Mouse (Mus musculus) embryonic facial prominence, embryonic 15.5 days (tissue): ENCODE data around the gene Ccdc85b. TPM values are rescaled to one million over a fixed set of nuclear protein-coding genes. Genes with fewer than 3 reads are reported as not detected.
"Not testable (repeated sequence)": the region's sequence is repeated elsewhere in the genome, so short reads cannot be mapped to it uniquely, and the experiment has no call there.

Experiments used
- ATAC-seq: fragments of 200-750 bp; cut with Nextera tagmentation; 2 replicates; pipeline ENCODE4 v1.8.0; 2017; ENCODE audit warnings: low read depth, moderate TSS enrichment; ENCODE audit not compliant: insufficient number of reproducible peaks, low FRiP score, low TSS enrichment
- H3K27ac ChIP-seq: fragments of 300-500 bp; sonication (generic); replicated peaks from 2 replicates; pipeline ENCODE4 v1.5.1; 2015; ENCODE audit warnings: mild to moderate bottlenecking, inconsistent platforms
- H3K27me3 ChIP-seq: fragments of 300-500 bp; sonication (generic); 2 replicates; pipeline ENCODE4 v1.6.1; 2015; ENCODE audit warnings: inconsistent platforms
- H3K36me3 ChIP-seq: fragments of 300-500 bp; sonication (generic); 2 replicates; pipeline ENCODE4 v1.6.1; 2015; ENCODE audit warnings: mild to moderate bottlenecking, inconsistent platforms
- H3K4me1 ChIP-seq: fragments of 300-500 bp; sonication (generic); 2 replicates; pipeline ENCODE4 v1.6.1; 2015; ENCODE audit warnings: inconsistent platforms
- H3K4me2 ChIP-seq: fragments of 300-500 bp; sonication (generic); replicated peaks from 2 replicates; pipeline ENCODE4 v1.6.1; 2015; ENCODE audit warnings: mild to moderate bottlenecking, inconsistent platforms
- H3K4me3 ChIP-seq: fragments of 300-500 bp; sonication (generic); replicated peaks from 2 replicates; pipeline ENCODE4 v1.5.1; 2015; ENCODE audit warnings: mild to moderate bottlenecking, inconsistent platforms
- H3K9ac ChIP-seq: fragments of 300-500 bp; sonication (generic); 2 replicates; pipeline ENCODE4 v1.6.1; 2015; ENCODE audit warnings: inconsistent platforms
- H3K9me3 ChIP-seq: fragments of 300-500 bp; sonication (generic); replicated peaks from 2 replicates; pipeline ENCODE4 v1.6.1; 2016; ENCODE audit warnings: inconsistent platforms
- WGBS: fragments of 180-500 bp; shearing (Covaris S2); methylation state at CpG from one replicate; pipeline ENCODE4 v1.1.7; 2015; 5-methylcytosine and 5-hydroxymethylcytosine counted together
- polyA plus RNA-seq: library from polyadenylated mRNA; unstranded; fragments of >200 nt; fragmentation: Nextera tagmentation; extraction: Ambion mirVana; gene quantifications from 2 replicates; pipeline ENCODE4 v1.2.1, GENCODE M21; 2015

Gene Ccdc85b
- polyA plus RNA-seq, result 8.0 and 8.9 TPM in 2 replicates

DNA sequence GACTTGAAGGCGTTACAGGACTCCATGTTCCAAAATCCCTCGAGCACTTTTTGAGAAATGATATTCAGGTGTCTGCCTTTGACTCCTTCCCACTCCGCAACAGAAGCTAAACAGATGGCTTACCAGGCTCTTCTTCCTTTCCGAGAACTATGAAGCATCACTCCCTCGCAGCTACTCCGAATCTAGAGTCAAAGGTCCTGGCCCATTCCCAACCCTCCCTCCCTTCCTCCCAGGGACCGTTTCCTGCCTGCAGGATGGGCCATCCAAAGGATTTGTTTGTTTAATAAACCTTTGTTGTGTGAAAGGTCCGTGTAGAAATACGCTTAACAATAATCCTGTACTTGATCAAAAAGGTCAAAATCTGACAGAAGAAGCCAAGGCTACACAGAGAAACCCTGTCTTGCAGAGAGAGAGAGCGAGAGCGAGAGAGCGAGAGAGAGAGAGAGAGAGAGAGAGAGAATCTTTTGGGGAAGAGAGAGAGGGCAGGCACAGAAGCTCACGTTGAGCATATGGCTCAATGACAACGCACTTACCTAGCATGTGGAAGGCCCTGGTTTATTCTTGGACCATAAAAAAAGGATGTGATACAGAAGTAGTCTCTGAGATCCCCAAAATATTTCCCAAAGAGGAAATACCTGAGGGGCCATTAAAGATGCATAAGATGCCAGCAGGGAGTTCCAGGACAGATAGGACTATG is at the start of gene Ccdc85b:
Ccdc85b (minus strand) TSS at position 149 of the 697 bp plus-strand sequence.
- H3K9ac ChIP-seq, result peak within 1 kb of the TSS; percentile 74
- peak within 1 kb of the TSS; percentile 77 for H3K4me3 ChIP-seq
- WGBS, result 13% methylated on average over 14 of the region's 14 CpGs
- H3K4me1 ChIP-seq, result peaks cover 52% of the 10 kb centered on the region
- H3K27ac ChIP-seq, result peak within 1 kb of the TSS; percentile 92
- no peak for ATAC-seq
- peaks cover 22% of the 10 kb centered on the region for H3K36me3 ChIP-seq
- H3K9me3 ChIP-seq, result no peaks in the 10 kb centered on the region
- H3K27me3 ChIP-seq, result peaks cover 4% of the 10 kb centered on the region; the same call in 1 of the 2 replicates
- H3K4me2 ChIP-seq, result peak within 1 kb of the TSS; percentile 99

DNA sequence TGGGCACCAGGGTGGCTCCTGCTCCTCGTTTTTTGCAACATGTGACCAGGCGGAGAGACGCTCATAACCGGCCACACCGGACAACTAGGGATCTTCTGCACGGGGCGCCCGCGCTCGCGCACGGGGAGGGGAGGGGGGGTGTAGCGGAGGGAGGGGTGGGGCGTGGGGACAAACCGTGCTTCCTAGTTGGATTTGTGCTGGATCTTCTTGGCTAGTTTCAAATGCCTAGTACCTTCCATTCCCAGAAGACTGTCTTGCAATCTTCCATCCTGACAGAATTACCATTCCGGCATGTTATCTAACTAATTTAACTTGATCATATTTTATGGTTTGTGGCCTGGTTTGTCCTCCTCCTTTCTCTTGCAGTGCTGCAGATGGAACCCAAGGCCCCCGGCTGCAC is 46.0 kb upstream of the Ccdc85b start, which contains the start of gene 1700020D05Rik:
1700020D05Rik (minus strand) TSS at position 101 of the 400 bp plus-strand sequence.
- Histone ChIP-seq H3K27ac (no peak within 1 kb of the TSS), H3K9me3 (no peaks in the 10 kb centered on the region), H3K27me3 (no peaks in the 10 kb centered on the region), H3K9ac (no peak within 1 kb of the TSS), H3K4me2 (no peak within 1 kb of the TSS), H3K4me1 (no peaks in the 10 kb centered on the region), H3K36me3 (no peaks in the 10 kb centered on the region), H3K4me3 (no peak within 1 kb of the TSS)
- ATAC-seq, result no peak
- 44% methylated on average over 17 of the region's 17 CpGs for WGBS

DNA sequence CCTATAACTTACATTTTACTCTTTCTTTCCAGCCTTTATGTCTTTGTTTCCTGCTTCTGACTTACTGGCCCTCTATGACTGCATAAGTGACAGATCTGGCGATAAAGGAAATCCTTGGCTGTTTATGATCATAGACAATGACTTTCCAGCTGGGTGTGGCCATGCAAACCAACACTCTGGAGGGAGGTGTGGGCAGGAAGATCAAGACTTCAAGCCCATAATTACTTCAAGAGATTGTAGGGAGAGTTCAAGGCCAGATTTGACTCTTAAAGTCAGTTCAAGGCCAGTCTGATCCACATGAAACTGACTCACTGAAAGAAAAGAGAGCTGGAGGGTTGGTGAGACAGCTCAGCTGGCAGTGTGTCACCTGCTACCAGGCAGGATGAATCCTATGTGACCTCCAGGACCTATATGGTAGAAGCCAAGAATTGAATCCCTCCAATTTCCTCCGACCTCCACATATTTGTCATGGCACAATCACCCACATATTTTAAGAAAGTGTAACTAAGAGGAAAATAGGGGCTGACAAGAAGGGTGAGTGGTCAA is 42.7 kb upstream of the Ccdc85b start:
- ATAC-seq, result no peak
- 80% methylated on average over 2 of the region's 2 CpGs for WGBS

DNA sequence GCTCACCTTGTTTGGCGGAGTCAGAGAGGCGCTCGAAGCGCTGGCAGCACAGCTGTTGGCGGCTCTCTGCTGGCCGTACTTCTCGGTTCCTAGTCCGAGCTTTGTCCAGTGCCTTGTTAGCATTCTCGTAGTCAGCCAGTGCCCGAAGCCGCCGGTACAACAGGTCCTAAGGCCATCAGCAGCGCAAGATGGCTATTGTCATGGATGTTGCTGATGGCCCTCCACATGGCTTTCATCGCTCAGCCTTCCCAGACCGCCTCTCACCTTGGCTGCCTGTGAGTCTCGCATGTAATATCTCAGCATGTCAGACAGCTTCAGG is 38.3 kb upstream of the Ccdc85b start:
- Histone ChIP-seq H3K36me3 (peaks cover 49% of the 10 kb centered on the region), H3K27me3 (no peaks in the 10 kb centered on the region), H3K9me3 (no peaks in the 10 kb centered on the region), H3K4me3 (no peak overlapping the region), H3K4me2 (no peak overlapping the region), H3K9ac (no peak overlapping the region), H3K27ac (no peak overlapping the region), H3K4me1 (peaks cover 15% of the 10 kb centered on the region)
- 88% methylated on average over 16 of the region's 16 CpGs for WGBS
- no peak for ATAC-seq

More for the DNA sequence above, 42.7 kb upstream of the Ccdc85b start:
- H3K9me3 ChIP-seq, result no peaks in the 10 kb centered on the region
- no peak overlapping the region for H3K4me3 ChIP-seq
- H3K4me1 ChIP-seq, result no peaks in the 10 kb centered on the region
- H3K9ac ChIP-seq, result no peak overlapping the region
- no peak overlapping the region for H3K27ac ChIP-seq
- H3K27me3 ChIP-seq, result no peaks in the 10 kb centered on the region
- H3K4me2 ChIP-seq, result no peak overlapping the region
- H3K36me3 ChIP-seq, result peaks cover 24% of the 10 kb centered on the region

DNA sequence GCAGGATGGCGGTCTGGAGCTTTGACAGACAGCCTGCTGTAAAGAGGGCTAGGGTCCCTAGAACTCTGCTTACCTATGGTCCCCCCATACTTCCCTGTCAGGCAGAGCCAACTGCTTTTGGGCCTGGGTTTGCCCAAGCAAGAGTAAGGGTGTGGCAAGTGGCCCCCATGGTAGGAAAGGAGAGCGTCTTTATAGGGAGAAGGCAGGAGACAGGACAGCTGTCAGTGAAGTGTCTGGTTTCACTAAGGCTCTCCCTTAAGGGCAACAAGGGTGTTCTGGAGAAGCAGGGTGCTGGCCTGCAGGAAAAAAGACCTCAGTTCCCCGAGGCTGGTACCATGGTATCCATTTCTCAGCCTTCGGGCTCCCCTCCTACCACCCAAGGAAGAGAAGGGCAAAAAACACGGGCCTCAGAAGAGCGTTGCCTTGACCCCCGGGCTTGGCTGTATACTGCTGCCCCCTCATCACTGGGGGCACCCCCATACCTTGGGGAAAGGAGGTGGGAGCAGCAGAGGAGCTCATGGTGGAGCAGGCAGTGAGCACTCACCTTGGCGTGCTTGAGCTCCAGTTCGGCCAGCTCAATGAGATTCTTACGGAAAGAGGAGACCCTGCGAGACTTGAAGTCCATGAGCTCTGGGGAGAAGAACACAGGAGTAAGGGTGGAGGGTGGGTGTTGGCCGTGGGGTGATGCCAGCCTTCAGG is 37.8 kb upstream of the Ccdc85b start:
- Histone ChIP-seq H3K9me3 (no peaks in the 10 kb centered on the region), H3K27me3 (no peaks in the 10 kb centered on the region), H3K9ac (no peak overlapping the region), H3K27ac (no peak overlapping the region), H3K36me3 (peaks cover 49% of the 10 kb centered on the region), H3K4me1 (peaks cover 15% of the 10 kb centered on the region), H3K4me3 (no peak overlapping the region), H3K4me2 (no peak overlapping the region)
- WGBS, result 75% methylated on average over 12 of the region's 12 CpGs
- no peak for ATAC-seq

DNA sequence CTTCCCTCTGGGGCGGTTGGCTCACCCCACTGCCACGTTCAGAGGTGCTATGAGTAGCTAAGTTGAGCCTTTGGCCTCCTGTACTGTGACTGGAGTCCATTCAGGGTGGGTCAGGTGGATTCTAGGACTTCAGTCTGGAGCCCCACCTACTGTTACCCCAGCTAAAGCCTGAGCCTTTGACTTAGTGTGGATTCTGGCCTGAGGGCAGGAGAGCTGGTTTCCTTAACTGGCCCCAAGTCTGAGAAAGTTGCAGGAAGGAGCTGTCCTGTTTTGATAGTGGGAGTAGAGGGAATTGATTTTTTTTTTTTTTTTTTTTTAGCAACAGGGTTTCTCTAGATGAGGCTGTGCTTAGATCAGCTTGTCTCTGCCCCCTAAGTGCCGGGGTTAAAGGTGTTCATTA is 36.6 kb upstream of the Ccdc85b start:
- H3K4me2 ChIP-seq, result no peak overlapping the region
- H3K9ac ChIP-seq, result no peak overlapping the region
- peaks cover 49% of the 10 kb centered on the region for H3K36me3 ChIP-seq
- ATAC-seq, result no peak
- no peak overlapping the region for H3K27ac ChIP-seq
- H3K27me3 ChIP-seq, result no peaks in the 10 kb centered on the region
- WGBS, result 85% methylated on average over 3 of the region's 3 CpGs
- H3K4me3 ChIP-seq, result no peak overlapping the region
- no peaks in the 10 kb centered on the region for H3K9me3 ChIP-seq
- peaks cover 21% of the 10 kb centered on the region for H3K4me1 ChIP-seq

DNA sequence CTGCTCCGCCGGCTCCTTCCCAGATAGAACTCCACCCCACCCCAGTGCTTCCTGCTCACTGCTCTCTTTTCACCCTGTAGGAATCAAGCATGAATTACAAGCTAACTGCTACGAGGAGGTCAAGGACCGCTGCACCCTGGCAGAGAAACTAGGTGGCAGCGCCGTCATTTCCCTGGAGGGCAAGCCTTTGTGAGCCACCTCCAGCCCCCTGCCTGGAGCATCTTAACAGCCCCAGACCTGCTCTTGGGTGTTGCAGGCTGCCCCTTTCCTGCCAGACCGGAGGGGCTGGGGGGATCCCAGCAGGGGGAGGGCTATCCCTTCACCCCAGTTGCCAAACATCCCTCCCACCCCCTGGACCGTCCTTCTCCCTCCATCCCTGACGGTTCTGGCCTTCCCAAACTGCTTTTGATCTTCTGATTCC is 35.6 kb upstream of the Ccdc85b start:
- peaks cover 49% of the 10 kb centered on the region for H3K36me3 ChIP-seq
- ATAC-seq, result not testable (repeated sequence)
- WGBS, result 66% methylated on average over 9 of the region's 9 CpGs

DNA sequence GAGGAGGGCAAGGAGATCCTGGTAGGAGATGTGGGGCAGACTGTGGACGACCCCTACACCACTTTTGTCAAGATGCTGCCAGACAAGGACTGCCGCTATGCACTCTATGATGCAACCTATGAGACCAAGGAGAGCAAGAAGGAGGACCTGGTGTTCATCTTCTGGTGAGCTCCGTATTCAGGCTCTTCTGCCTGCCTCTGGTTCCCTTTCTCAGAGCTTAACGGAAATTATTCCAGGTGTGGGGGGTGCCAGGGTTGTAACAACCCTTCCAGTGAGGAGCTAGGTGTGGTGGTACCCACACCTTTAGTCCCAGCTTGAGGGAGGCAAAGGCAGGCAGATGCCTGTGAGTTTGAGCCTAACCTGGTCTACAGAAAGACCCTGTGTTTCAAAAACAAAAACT is 34.9 kb upstream of the Ccdc85b start:
- Histone ChIP-seq H3K4me1 (peaks cover 31% of the 10 kb centered on the region), H3K4me2 (no peak overlapping the region), H3K9ac (no peak overlapping the region), H3K4me3 (no peak overlapping the region), H3K27me3 (no peaks in the 10 kb centered on the region), H3K27ac (no peak overlapping the region), H3K9me3 (no peaks in the 10 kb centered on the region), H3K36me3 (peaks cover 47% of the 10 kb centered on the region)
- ATAC-seq, result no peak
- 80% methylated on average over 4 of the region's 4 CpGs for WGBS

More for the DNA sequence above, 35.6 kb upstream of the Ccdc85b start:
- peaks cover 30% of the 10 kb centered on the region for H3K4me1 ChIP-seq
- not testable (repeated sequence) for H3K9me3 ChIP-seq, H3K4me2 ChIP-seq, H3K27me3 ChIP-seq, H3K9ac ChIP-seq, H3K4me3 ChIP-seq, H3K27ac ChIP-seq

DNA sequence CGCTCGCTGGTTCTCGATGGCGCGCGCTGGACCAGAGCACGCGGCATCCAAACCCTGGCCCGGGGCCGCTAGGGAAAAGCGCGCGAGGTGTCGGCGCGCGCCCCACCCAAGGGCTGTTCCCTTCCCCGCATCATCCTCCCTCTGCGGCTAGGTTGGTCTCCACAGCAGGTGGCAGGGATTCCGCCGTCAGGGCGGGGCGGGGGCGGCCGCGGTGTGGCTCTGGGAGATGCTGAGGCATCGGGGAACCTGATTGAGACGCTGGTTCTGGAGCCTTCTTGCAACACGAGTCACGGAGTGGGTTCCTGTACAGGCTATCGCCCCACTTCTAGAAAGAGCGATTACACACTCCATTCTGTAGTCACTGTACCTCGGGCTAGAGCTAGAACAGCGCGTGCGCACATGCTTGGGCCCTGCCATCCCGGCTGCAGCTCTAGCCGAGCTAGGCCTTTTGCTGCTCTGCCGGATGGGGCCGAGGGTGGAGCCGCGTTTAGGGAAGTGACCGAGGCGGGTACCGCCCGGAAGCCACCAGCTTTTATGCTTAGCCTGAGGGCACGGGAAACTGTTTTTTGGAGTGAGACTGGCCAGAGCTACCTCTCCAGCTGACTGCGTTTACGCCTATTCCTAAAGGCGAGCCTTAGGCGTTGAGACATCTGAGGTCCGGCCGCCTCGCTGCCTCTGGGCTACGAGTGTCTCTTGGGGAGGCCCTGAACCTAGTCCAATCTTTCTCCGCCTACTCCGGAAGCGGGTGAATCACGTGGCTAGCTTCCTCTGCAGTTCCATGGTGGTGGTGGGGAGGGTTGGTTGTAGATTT is 33.4 kb upstream of the Ccdc85b start:
- WGBS, result under 1% methylated on average over 57 of the region's 59 CpGs
- Histone ChIP-seq H3K27ac (peak overlapping the region; percentile 97), H3K9me3 (no peaks in the 10 kb centered on the region), H3K27me3 (no peaks in the 10 kb centered on the region), H3K36me3 (peaks cover 32% of the 10 kb centered on the region), H3K4me1 (peaks cover 46% of the 10 kb centered on the region), H3K4me3 (peak overlapping the region; percentile 82), H3K9ac (peak overlapping the region; percentile 91), H3K4me2 (peak overlapping the region; percentile 86)
- peak; percentile 25 for ATAC-seq

DNA sequence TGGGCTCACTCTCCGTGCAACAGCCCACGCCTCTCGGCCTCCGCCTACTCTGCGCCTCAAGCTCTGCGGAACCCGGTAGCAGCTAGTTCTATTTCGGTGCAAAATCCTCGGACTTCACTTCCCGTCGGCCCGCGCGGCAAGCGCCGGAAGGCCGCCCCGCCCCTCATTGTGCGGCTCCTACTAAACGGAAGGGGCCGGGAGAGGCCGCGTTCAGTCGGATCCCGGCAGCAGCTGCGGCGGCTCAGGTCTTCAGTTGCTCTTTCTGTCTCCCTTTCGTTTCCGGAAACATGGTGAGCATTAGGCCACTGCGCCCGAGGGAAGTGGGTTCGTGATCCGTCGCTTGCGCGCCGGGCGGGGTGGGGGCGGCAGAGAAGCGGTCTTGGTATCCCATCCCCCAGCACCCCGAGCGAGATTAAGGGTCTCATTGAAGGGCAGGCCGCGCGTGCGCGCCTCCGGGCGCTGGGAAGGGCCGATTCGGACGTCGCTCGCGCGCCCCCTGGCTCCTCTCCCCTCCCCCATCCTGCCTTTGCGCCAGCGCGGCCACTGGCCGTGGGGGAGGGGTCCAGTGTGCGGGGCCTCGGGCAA is 32.7 kb upstream of the Ccdc85b start, which contains the start of gene Cfl1:
Cfl1 (plus strand) TSS at position 143 of the 585 bp plus-strand sequence.
- Histone ChIP-seq H3K27me3 (no peaks in the 10 kb centered on the region), H3K4me1 (peaks cover 49% of the 10 kb centered on the region), H3K4me3 (peak within 1 kb of the TSS; percentile 82), H3K36me3 (peaks cover 32% of the 10 kb centered on the region), H3K9ac (peak within 1 kb of the TSS; percentile 91), H3K4me2 (peak within 1 kb of the TSS; percentile 86), H3K27ac (peak within 1 kb of the TSS; percentile 99), H3K9me3 (no peaks in the 10 kb centered on the region)
- peak; percentile 63 for ATAC-seq
- under 1% methylated on average over 58 of the region's 62 CpGs for WGBS
